Mouse (Mus musculus) adrenal gland, postnatal 14 days (tissue): ENCODE results near the gene Dad1. TPM values are rescaled to one million over a fixed set of nuclear protein-coding genes. Genes with fewer than 3 reads are reported as not detected.

Experiments used
- DNase-seq: peaks from one replicate; pipeline ENCODE4 v3.0.0; 2021; ENCODE audit warnings: mixed read lengths
- total RNA-seq: library from RNA; stranded (reverse); gene quantifications from 2 replicates; pipeline ENCODE4 v1.2.3, GENCODE M21; 2021

Gene Dad1
- total RNA-seq, 1 experiment from 2014 or later: 250 TPM

GRCm38 (mm10) chr14:54206309-54206708, 47.6 kb downstream of the Dad1 start:
- DNase-seq: no peak

GRCm38 (mm10) chr14:54205904-54206303, 48.0 kb downstream of the Dad1 start:
- no peak for DNase-seq

GRCm38 (mm10) chr14:54204786-54205185, 49.1 kb downstream of the Dad1 start:
- no peak for DNase-seq

- DNase-seq: no peak
Observed at GRCm38 (mm10) chr14:54204311-54204710, 49.6 kb downstream of the Dad1 start.

GRCm38 (mm10) chr14:54203776-54204175, 50.1 kb downstream of the Dad1 start:
- DNase-seq: no peak

GRCm38 (mm10) chr14:54203207-54203606, 50.7 kb downstream of the Dad1 start:
- no peak for DNase-seq

GRCm38 (mm10) chr14:54200363-54200762, 53.5 kb downstream of the Dad1 start:
- no peak for DNase-seq

- no peak for DNase-seq
Observed at GRCm38 (mm10) chr14:54199662-54200061, 54.2 kb downstream of the Dad1 start.

GRCm38 (mm10) chr14:54197740-54198139, 56.2 kb downstream of the Dad1 start:
- no peak for DNase-seq

- DNase-seq: no peak
Observed at GRCm38 (mm10) chr14:54195838-54196423, 58.0 kb downstream of the Dad1 start.

GRCm38 (mm10) chr14:54193354-54194133, 60.4 kb downstream of the Dad1 start:
- no peak for DNase-seq

- DNase-seq: no peak
Observed at GRCm38 (mm10) chr14:54192462-54192847, 61.4 kb downstream of the Dad1 start.

- no peak for DNase-seq
Observed at GRCm38 (mm10) chr14:54191594-54192461, 62.1 kb downstream of the Dad1 start.

GRCm38 (mm10) chr14:54191026-54191390, 62.9 kb downstream of the Dad1 start:
- no peak for DNase-seq

GRCm38 (mm10) chr14:54190305-54191025, 63.4 kb downstream of the Dad1 start:
- no peak for DNase-seq

GRCm38 (mm10) chr14:54189255-54189654, 64.6 kb downstream of the Dad1 start:
- DNase-seq: no peak

GRCm38 (mm10) chr14:54187211-54187610, 66.7 kb downstream of the Dad1 start:
- no peak for DNase-seq

Other genes with a start within 250 kb of the Dad1 start
- gene Abhd4, start 84 bp upstream of the Dad1 start, total RNA-seq: 297 and 309 TPM in 2 replicates
- not detected in 2 replicates for gene Olfr49, start 30.8 kb upstream of the Dad1 start, total RNA-seq
- gene Oxa1l, start 106.7 kb upstream of the Dad1 start, total RNA-seq: 126 and 161 TPM in 2 replicates
- 4.6 and 6.5 TPM in 2 replicates for gene Slc7a7, start 163.7 kb upstream of the Dad1 start, total RNA-seq
- gene Mrpl52, start 172.8 kb upstream of the Dad1 start, total RNA-seq: 186 TPM in 2 replicates
- gene Mmp14, start 177.5 kb upstream of the Dad1 start, total RNA-seq: 77.7 and 101 TPM in 2 replicates
- gene Lrp10, start 210.0 kb upstream of the Dad1 start, total RNA-seq: 92.0 and 92.5 TPM in 2 replicates
- gene Rem2, start 222.0 kb upstream of the Dad1 start, total RNA-seq: 0.75 and 0.93 TPM in 2 replicates